Mouse (Mus musculus): Measurements from ENCODE around the gene Adamts17. TPM values are rescaled to one million over a fixed set of nuclear protein-coding genes. Genes with fewer than 3 reads are reported as not detected.

Adamts17 gene
- polyA plus RNA-seq, 1 experiment from 2014 or later: 2.6 TPM

DNA sequence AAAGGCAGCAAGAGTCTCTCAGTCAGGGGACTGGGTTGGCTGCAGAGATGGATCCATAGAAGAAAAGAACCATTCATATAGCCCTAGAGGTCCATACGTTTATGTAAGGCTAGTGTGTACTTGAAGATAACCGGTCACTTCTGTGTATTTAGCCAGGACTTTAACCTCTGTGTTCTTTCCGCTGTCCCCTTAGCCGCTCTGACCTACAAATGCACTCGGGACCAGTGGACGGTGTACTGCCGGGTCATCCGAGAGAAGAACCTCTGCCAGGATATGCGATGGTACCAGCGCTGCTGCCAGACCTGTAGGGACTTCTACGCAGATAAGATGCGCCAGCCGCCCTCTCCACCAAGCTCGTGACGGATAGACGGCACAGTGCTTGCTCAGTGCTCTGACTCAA lies 310.2 kb downstream of the Adamts17 start:
- Histone ChIP-seq H3K9me3 (ENCODE audit: control insufficient read depth, low read length) (no peaks in the 10 kb centered on the region), H3K27ac (replicated peaks; ENCODE audit: low read depth, low read length) (no peak overlapping the region), H3K4me1 (ENCODE audit: control insufficient read depth, insufficient read depth, low read length) (no peaks in the 10 kb centered on the region), H3K4me3 (replicated peaks; ENCODE audit: low read depth, low read length) (no peak overlapping the region), H3K9ac (replicated peaks; ENCODE audit: low read length) (no peak overlapping the region), H3K27me3 (ENCODE audit: control insufficient read depth, insufficient read depth, low read length) (no peaks in the 10 kb centered on the region), H3K36me3 (ENCODE audit: control insufficient read depth, insufficient read depth, low read length) (no peaks in the 10 kb centered on the region), H3K4me2 (ENCODE audit: low read length) (no peak overlapping the region)
- ATAC-seq (ENCODE audit: low FRiP score, low TSS enrichment): no peak
- no peak for DNase-seq
- 97% methylated on average over 16 of the region's 16 CpGs for WGBS

- DNase-seq (no peak), ATAC-seq (ENCODE audit: low FRiP score, low TSS enrichment) (no peak)
- Histone ChIP-seq H3K9ac (replicated peaks; ENCODE audit: low read length) (no peak overlapping the region), H3K4me2 (ENCODE audit: low read length) (no peak overlapping the region), H3K36me3 (ENCODE audit: control insufficient read depth, insufficient read depth, low read length) (no peaks in the 10 kb centered on the region), H3K27ac (replicated peaks; ENCODE audit: low read depth, low read length) (0 out of 2 replicates have a peak overlapping the region, but pooled peaks have one; percentile 8), H3K4me3 (replicated peaks; ENCODE audit: low read depth, low read length) (no peak overlapping the region), H3K4me1 (ENCODE audit: control insufficient read depth, insufficient read depth, low read length) (no peaks in the 10 kb centered on the region), H3K27me3 (ENCODE audit: control insufficient read depth, insufficient read depth, low read length) (no peaks in the 10 kb centered on the region), H3K9me3 (ENCODE audit: control insufficient read depth, low read length) (no peaks in the 10 kb centered on the region)
- WGBS: 42% methylated on average over 3 of the region's 3 CpGs
These were observed 313.1 kb downstream of the Adamts17 start for GRCm38 (mm10) chr7:67152626-67153025.

- ATAC-seq (ENCODE audit: low FRiP score, low TSS enrichment) (no peak), DNase-seq (no peak)
- no peak overlapping the region for H3K9ac ChIP-seq (replicated peaks; ENCODE audit: low read length)
- H3K27ac ChIP-seq (replicated peaks; ENCODE audit: low read depth, low read length): no peak overlapping the region
- H3K4me2 ChIP-seq (ENCODE audit: low read length): no peak overlapping the region
- H3K4me1 ChIP-seq (ENCODE audit: control insufficient read depth, insufficient read depth, low read length): no peaks in the 10 kb centered on the region
- 87% methylated on average over 8 of the region's 8 CpGs for WGBS
- no peaks in the 10 kb centered on the region for H3K9me3 ChIP-seq (ENCODE audit: control insufficient read depth, low read length)
- H3K36me3 ChIP-seq (ENCODE audit: control insufficient read depth, insufficient read depth, low read length): no peaks in the 10 kb centered on the region
- no peak overlapping the region for H3K4me3 ChIP-seq (replicated peaks; ENCODE audit: low read depth, low read length)
- no peaks in the 10 kb centered on the region for H3K27me3 ChIP-seq (ENCODE audit: control insufficient read depth, insufficient read depth, low read length)
These were observed 322.6 kb downstream of the Adamts17 start for GRCm38 (mm10) chr7:67162135-67162534.

- ATAC-seq (ENCODE audit: low FRiP score, low TSS enrichment): no peak
- no peak for DNase-seq
- H3K9ac ChIP-seq (replicated peaks; ENCODE audit: low read length): no peak overlapping the region
These were observed 328.8 kb downstream of the Adamts17 start for GRCm38 (mm10) chr7:67168288-67168687.

GRCm38 (mm10) chr7:67168763-67169569 lies 329.4 kb downstream of the Adamts17 start:
- Histone ChIP-seq H3K9me3 (ENCODE audit: control insufficient read depth, low read length) (no peaks in the 10 kb centered on the region), H3K36me3 (ENCODE audit: control insufficient read depth, insufficient read depth, low read length) (no peaks in the 10 kb centered on the region), H3K27me3 (ENCODE audit: control insufficient read depth, insufficient read depth, low read length) (no peaks in the 10 kb centered on the region), H3K27ac (replicated peaks; ENCODE audit: low read depth, low read length) (no peak overlapping the region), H3K4me3 (replicated peaks; ENCODE audit: low read depth, low read length) (no peak overlapping the region), H3K9ac (replicated peaks; ENCODE audit: low read length) (no peak overlapping the region), H3K4me2 (ENCODE audit: low read length) (no peak overlapping the region), H3K4me1 (ENCODE audit: control insufficient read depth, insufficient read depth, low read length) (no peaks in the 10 kb centered on the region)
- ATAC-seq (ENCODE audit: low FRiP score, low TSS enrichment) (no peak), DNase-seq (no peak)
- WGBS: 78% methylated on average over 9 of the region's 9 CpGs

More at GRCm38 (mm10) chr7:67168288-67168687, 328.8 kb downstream of the Adamts17 start:
- no peaks in the 10 kb centered on the region for H3K36me3 ChIP-seq (ENCODE audit: control insufficient read depth, insufficient read depth, low read length)
- H3K27me3 ChIP-seq (ENCODE audit: control insufficient read depth, insufficient read depth, low read length): no peaks in the 10 kb centered on the region
- H3K4me2 ChIP-seq (ENCODE audit: low read length): no peak overlapping the region
- H3K4me1 ChIP-seq (ENCODE audit: control insufficient read depth, insufficient read depth, low read length): no peaks in the 10 kb centered on the region
- H3K4me3 ChIP-seq (replicated peaks; ENCODE audit: low read depth, low read length): no peak overlapping the region
- no peak overlapping the region for H3K27ac ChIP-seq (replicated peaks; ENCODE audit: low read depth, low read length)
- WGBS: 87% methylated on average over 9 of the region's 9 CpGs
- H3K9me3 ChIP-seq (ENCODE audit: control insufficient read depth, low read length): no peaks in the 10 kb centered on the region

- Histone ChIP-seq H3K36me3 (ENCODE audit: control insufficient read depth, insufficient read depth, low read length) (no peaks in the 10 kb centered on the region), H3K4me3 (replicated peaks; ENCODE audit: low read depth, low read length) (no peak overlapping the region), H3K27ac (replicated peaks; ENCODE audit: low read depth, low read length) (no peak overlapping the region), H3K27me3 (ENCODE audit: control insufficient read depth, insufficient read depth, low read length) (no peaks in the 10 kb centered on the region), H3K4me2 (ENCODE audit: low read length) (no peak overlapping the region), H3K9me3 (ENCODE audit: control insufficient read depth, low read length) (no peaks in the 10 kb centered on the region), H3K9ac (replicated peaks; ENCODE audit: low read length) (no peak overlapping the region), H3K4me1 (ENCODE audit: control insufficient read depth, insufficient read depth, low read length) (no peaks in the 10 kb centered on the region)
- 77% methylated on average over 2 of the region's 2 CpGs for WGBS
- no peak for DNase-seq
- ATAC-seq (ENCODE audit: low FRiP score, low TSS enrichment): no peak
These were observed 334.1 kb downstream of the Adamts17 start for GRCm38 (mm10) chr7:67173522-67174195.

- Histone ChIP-seq H3K9ac (replicated peaks; ENCODE audit: low read length) (no peak overlapping the region), H3K36me3 (ENCODE audit: control insufficient read depth, insufficient read depth, low read length) (no peaks in the 10 kb centered on the region), H3K4me3 (replicated peaks; ENCODE audit: low read depth, low read length) (no peak overlapping the region), H3K4me2 (ENCODE audit: low read length) (no peak overlapping the region), H3K27ac (replicated peaks; ENCODE audit: low read depth, low read length) (no peak overlapping the region), H3K4me1 (ENCODE audit: control insufficient read depth, insufficient read depth, low read length) (no peaks in the 10 kb centered on the region), H3K9me3 (ENCODE audit: control insufficient read depth, low read length) (no peaks in the 10 kb centered on the region), H3K27me3 (ENCODE audit: control insufficient read depth, insufficient read depth, low read length) (no peaks in the 10 kb centered on the region)
- DNase-seq: peak; percentile 34
- no peak for ATAC-seq (ENCODE audit: low FRiP score, low TSS enrichment)
- 8% methylated on average over 4 of the region's 4 CpGs for WGBS
These were observed 344.3 kb downstream of the Adamts17 start for GRCm38 (mm10) chr7:67183786-67184185.

DNA sequence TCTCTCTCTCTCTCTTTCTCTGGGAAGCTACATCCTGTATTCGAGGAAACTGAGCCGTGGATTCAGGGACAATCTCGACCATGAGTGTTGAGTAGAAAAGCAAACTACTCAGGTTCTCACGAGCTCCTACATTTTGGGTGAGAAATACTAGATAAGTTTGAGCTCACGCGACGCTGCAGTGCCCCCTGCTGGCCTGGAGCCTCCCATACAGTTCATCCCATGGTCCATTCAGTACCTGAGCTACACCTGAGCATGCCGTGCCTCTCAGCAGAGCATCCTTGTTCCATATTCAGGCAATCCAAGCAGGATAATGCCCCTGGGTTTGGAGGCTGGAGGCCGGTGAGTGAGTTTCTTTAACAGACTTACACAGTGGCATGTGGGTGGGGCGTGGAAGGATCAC lies 359.9 kb downstream of the Adamts17 start:
- 20% methylated on average over 10 of the region's 10 CpGs for WGBS
- Histone ChIP-seq H3K27ac (replicated peaks; ENCODE audit: low read depth, low read length) (no peak overlapping the region), H3K9ac (replicated peaks; ENCODE audit: low read length) (no peak overlapping the region), H3K9me3 (ENCODE audit: control insufficient read depth, low read length) (no peaks in the 10 kb centered on the region), H3K4me2 (ENCODE audit: low read length) (no peak overlapping the region), H3K27me3 (ENCODE audit: control insufficient read depth, insufficient read depth, low read length) (no peaks in the 10 kb centered on the region), H3K4me1 (ENCODE audit: control insufficient read depth, insufficient read depth, low read length) (no peaks in the 10 kb centered on the region), H3K4me3 (replicated peaks; ENCODE audit: low read depth, low read length) (no peak overlapping the region), H3K36me3 (ENCODE audit: control insufficient read depth, insufficient read depth, low read length) (no peaks in the 10 kb centered on the region)
- DNase-seq (peak; percentile 84), ATAC-seq (ENCODE audit: low FRiP score, low TSS enrichment) (no peak)
